Mouse (Mus musculus) intestine, postnatal 0 days (tissue): ENCODE data around the gene Fermt2. TPM values are rescaled to one million over a fixed set of nuclear protein-coding genes. Genes with fewer than 3 reads are reported as not detected.
"Not testable (repeated sequence)": the region's sequence is repeated elsewhere in the genome, so short reads cannot be mapped to it uniquely, and the experiment has no call there.

Source experiments
- ATAC-seq: fragments of 200-750 bp; cut with Nextera tagmentation; 2 replicates; pipeline ENCODE4 v1.8.0; 2017; ENCODE audit warnings: mild to moderate bottlenecking, moderate TSS enrichment, moderate library complexity
- H3K27ac ChIP-seq: fragments of 300-500 bp; sonication (generic); 2 replicates; pipeline ENCODE4 v1.5.1; 2014; ENCODE audit warnings: mild to moderate bottlenecking, low read depth, low read length, moderate library complexity
- H3K27me3 ChIP-seq: fragments of 300-500 bp; sonication (generic); replicated peaks from 2 replicates; pipeline ENCODE4 v1.6.1; 2014; ENCODE audit warnings: low read length, mixed read lengths; ENCODE audit not compliant: control insufficient read depth, insufficient read depth
- H3K36me3 ChIP-seq: fragments of 300-500 bp; sonication (generic); 2 replicates; pipeline ENCODE4 v1.6.1; 2014; ENCODE audit warnings: mild to moderate bottlenecking, moderate library complexity; ENCODE audit not compliant: control insufficient read depth, insufficient read depth
- H3K4me1 ChIP-seq: fragments of 300-500 bp; sonication (generic); replicated peaks from 2 replicates; pipeline ENCODE4 v1.6.1; 2014; ENCODE audit warnings: antibody characterized with exemption, low read length, mixed read lengths; ENCODE audit not compliant: control insufficient read depth, insufficient read depth
- H3K4me2 ChIP-seq: fragments of 300-500 bp; sonication (generic); replicated peaks from 2 replicates; pipeline ENCODE4 v1.6.1; 2014; ENCODE audit warnings: low read depth, mild to moderate bottlenecking, moderate library complexity
- H3K4me3 ChIP-seq: fragments of 300-500 bp; sonication (generic); 2 replicates; pipeline ENCODE4 v1.5.1; 2014; ENCODE audit warnings: low read depth, low read length
- H3K9ac ChIP-seq: fragments of 300-500 bp; sonication (generic); 2 replicates; pipeline ENCODE4 v1.6.1; 2014; ENCODE audit warnings: mild to moderate bottlenecking, low read depth, low read length
- H3K9me3 ChIP-seq: fragments of 300-500 bp; sonication (generic); 2 replicates; pipeline ENCODE4 v1.6.1; 2016; ENCODE audit warnings: mixed run types; ENCODE audit not compliant: control insufficient read depth
- CTCF ChIP-seq: sonication (generic); IDR thresholded peaks from 2 replicates; pipeline ENCODE4 v1.5.1; 2016; ENCODE audit warnings: low read depth, mild to moderate bottlenecking, control low read depth, antibody characterized with exemption, moderate library complexity
- WGBS: fragments of 180-500 bp; shearing (Covaris S2); extraction: QIAGEN DNeasy Blood & Tissue Kit; methylation state at CpG from one replicate; pipeline ENCODE4 v1.1.7; 2014; 5-methylcytosine and 5-hydroxymethylcytosine counted together
- polyA plus RNA-seq: library from polyadenylated mRNA; unstranded; fragments of >200 nt; fragmentation: Nextera tagmentation; extraction: Ambion mirVana; gene quantifications from 2 replicates; pipeline ENCODE4 v1.2.1, GENCODE M21; 2015

Fermt2 gene
- polyA plus RNA-seq, 1 experiment from 2014 or later = 138 TPM

- no peak for ATAC-seq
- Histone ChIP-seq H3K4me1 (no peaks in the 10 kb centered on the region), H3K27me3 (no peaks in the 10 kb centered on the region), H3K9me3 (no peaks in the 10 kb centered on the region), H3K4me3 (no peak overlapping the region), H3K36me3 (no peaks in the 10 kb centered on the region), H3K4me2 (no peak overlapping the region), H3K27ac (peak overlapping the region; percentile 46; the same call in 1 of the 2 replicates), H3K9ac (no peak overlapping the region)
- TF ChIP-seq CTCF = peak; percentile 46
- WGBS = 91% methylated on average over 4 of the region's 4 CpGs
Observed at GRCm38 (mm10) chr14:45492668-45493067, 37.2 kb downstream of the Fermt2 start.

GRCm38 (mm10) chr14:45492038-45492437 is 37.9 kb downstream of the Fermt2 start:
- Histone ChIP-seq H3K4me1 (no peaks in the 10 kb centered on the region), H3K27me3 (no peaks in the 10 kb centered on the region), H3K36me3 (no peaks in the 10 kb centered on the region), H3K4me2 (no peak overlapping the region), H3K4me3 (no peak overlapping the region), H3K27ac (0 out of 2 replicates have a peak overlapping the region, but pooled peaks have one; percentile 46), H3K9me3 (no peaks in the 10 kb centered on the region), H3K9ac (no peak overlapping the region)
- no peak for ATAC-seq
- 46% methylated on average over 4 of the region's 4 CpGs for WGBS
- no peak for TF ChIP-seq CTCF

DNA sequence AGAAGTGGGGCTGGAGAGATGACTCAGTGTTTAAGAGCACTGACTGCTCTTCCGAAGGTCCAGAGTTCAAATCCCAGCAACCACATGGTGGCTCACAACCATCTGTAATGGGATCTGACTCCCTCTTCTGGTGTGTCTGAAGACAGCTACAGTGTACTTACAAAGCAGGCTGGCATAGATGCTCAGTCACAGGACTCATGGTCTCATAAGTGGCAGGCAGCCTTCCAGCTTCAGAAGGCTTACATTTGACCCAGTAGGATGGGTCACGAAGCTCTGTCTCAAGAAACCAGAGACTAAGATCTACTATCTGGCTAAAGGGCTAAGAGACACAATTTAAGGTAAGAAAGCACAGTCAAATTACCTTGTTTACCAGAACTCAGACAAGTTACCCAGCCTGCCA is 42.7 kb downstream of the Fermt2 start:
- H3K4me2 ChIP-seq, H3K36me3 ChIP-seq, H3K4me1 ChIP-seq, H3K27me3 ChIP-seq, ATAC-seq, H3K9me3 ChIP-seq, H3K9ac ChIP-seq, H3K27ac ChIP-seq, H3K4me3 ChIP-seq: not testable (repeated sequence)
- WGBS = 90% methylated on average over 2 of the region's 2 CpGs

- 94% methylated on average over 11 of the region's 11 CpGs for WGBS
- H3K36me3 ChIP-seq, H3K27ac ChIP-seq, H3K27me3 ChIP-seq, H3K9ac ChIP-seq, H3K4me1 ChIP-seq, H3K4me2 ChIP-seq, H3K4me3 ChIP-seq, ATAC-seq, H3K9me3 ChIP-seq: not testable (repeated sequence)
Observed at GRCm38 (mm10) chr14:45483361-45483760, 46.6 kb downstream of the Fermt2 start.

DNA sequence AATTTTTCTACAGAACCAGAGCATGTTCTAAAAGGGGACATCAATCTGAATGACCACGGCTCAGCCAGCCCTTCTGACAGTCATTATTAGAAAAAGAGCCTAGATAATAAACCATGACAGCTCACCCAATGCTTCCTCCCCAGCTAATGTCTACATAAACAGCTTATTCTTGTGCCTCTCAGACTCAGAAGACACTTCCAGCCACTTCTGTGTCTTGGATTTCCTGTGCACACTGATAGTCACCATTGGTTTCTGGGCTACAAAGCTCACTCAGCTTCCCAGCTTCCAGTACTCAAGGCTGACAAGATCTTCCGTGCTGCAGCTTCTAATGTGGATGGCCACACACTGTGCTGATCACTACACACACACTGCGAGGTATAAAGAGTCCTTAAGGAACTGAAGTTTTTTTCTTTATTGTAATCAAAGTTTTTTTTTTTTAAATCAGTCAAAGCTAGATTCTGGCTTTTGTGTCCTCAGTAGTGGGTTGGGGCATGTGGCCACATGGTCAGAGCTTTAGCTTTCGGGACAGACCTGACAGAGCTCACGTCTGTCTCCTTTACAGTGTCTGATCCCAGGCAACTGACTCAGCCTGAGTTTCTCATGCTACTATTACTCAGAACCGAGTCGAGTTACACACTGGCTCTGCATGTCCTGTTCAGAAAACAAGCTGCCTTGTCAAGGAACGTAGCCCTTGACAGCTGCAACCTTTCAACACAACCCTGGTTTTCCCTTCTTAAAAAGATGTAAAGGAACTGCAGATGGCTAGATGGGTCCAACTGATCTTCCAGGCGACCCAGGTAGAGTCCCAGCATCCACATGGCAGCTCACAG is 50.7 kb downstream of the Fermt2 start:
- whole genome bisulfite sequencing = 54% methylated on average over 9 of the region's 9 CpGs
- no peaks in the 10 kb centered on the region for H3K4me1 ChIP-seq
- no peaks in the 10 kb centered on the region for H3K27me3 ChIP-seq
- peak overlapping the region; percentile 28; the same call in 1 of the 2 replicates for H3K27ac ChIP-seq
- H3K4me3 ChIP-seq = no peak overlapping the region
- no peak overlapping the region for H3K9ac ChIP-seq
- ATAC-seq = no peak
- no peak overlapping the region for H3K4me2 ChIP-seq
- H3K9me3 ChIP-seq = no peaks in the 10 kb centered on the region
- no peak for TF ChIP-seq CTCF
- peaks cover 9% of the 10 kb centered on the region; the same call in 1 of the 2 replicates for H3K36me3 ChIP-seq

DNA sequence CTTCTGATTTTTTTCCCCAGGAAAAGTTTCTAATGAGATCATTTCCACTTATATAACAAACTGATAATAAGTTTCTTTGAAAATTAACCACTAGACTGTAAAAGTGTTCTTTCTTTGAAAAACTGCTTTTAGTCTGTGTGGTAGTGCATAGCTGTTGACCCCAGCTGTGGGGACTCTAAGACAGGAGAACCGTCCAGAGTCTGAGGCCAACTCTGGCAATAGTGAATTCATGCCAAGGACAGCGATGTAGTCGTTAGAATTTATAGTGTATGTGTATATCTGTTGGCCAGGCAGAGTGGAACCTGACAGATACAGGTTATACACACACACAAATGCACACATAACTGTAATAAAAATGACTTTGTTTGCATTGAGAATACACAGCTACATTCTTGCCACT is 51.4 kb downstream of the Fermt2 start:
- no peak for ATAC-seq
- no peaks in the 10 kb centered on the region for H3K27me3 ChIP-seq
- no peak overlapping the region for H3K27ac ChIP-seq
- WGBS = 34% methylated on average over 3 of the region's 3 CpGs
- H3K9me3 ChIP-seq = no peaks in the 10 kb centered on the region
- no peak overlapping the region for H3K4me3 ChIP-seq
- H3K36me3 ChIP-seq = peaks cover 9% of the 10 kb centered on the region; the same call in 1 of the 2 replicates
- TF ChIP-seq CTCF = no peak
- H3K4me2 ChIP-seq = no peak overlapping the region
- H3K4me1 ChIP-seq = no peaks in the 10 kb centered on the region
- no peak overlapping the region for H3K9ac ChIP-seq
